29 mouse cellular contexts compared by ENCODE assay signal in genomic region chr16:33908239-33908638, GRCm38 (mm10). TPM values are rescaled to one million over a fixed set of nuclear protein-coding genes. Genes with fewer than 3 reads are reported as not detected.
DNase-seq lines count a peak whose midpoint lies in the region; ATAC-seq and TF ChIP-seq lines count a peak whose summit lies in the region.
"Had no signal": no experiment of that assay in that cellular context is flagged by ENCODE, and none has a peak within 500 bp of the region (broad histone marks: within the 10 kb centered on the region; RNA-seq: fewer than 3 reads in every experiment).

No protein-coding gene starts in this region.

- H3K9ac ChIP-seq in embryonic facial prominence, embryonic 13.5 days = 0 out of 2 replicates have a peak overlapping the region, but pooled peaks have one; percentile 36
- H3K9ac ChIP-seq in midbrain, postnatal 0 days (replicated peaks; ENCODE audit: low read length, poor library complexity, severe bottlenecking) = no peak overlapping the region
- no peak overlapping the region for H3K9ac ChIP-seq in midbrain, embryonic 16.5 days (ENCODE audit: low read depth, low read length)
- no peak overlapping the region for H3K9ac ChIP-seq in liver, embryonic 11.5 days (ENCODE audit: low read depth, low read length)
- H3K9ac ChIP-seq: forebrain, embryonic 13.5 days; heart, embryonic 12.5 days; liver, embryonic 13.5 days had no signal

- H3K27me3 ChIP-seq in embryonic facial prominence, embryonic 13.5 days = no peaks in the 10 kb centered on the region
- H3K27me3 ChIP-seq in embryonic facial prominence, embryonic 10.5 days (replicated peaks; ENCODE audit: low read depth, poor library complexity, severe bottlenecking) = no peaks in the 10 kb centered on the region
- no peaks in the 10 kb centered on the region for H3K27me3 ChIP-seq in midbrain, postnatal 0 days (ENCODE audit: insufficient read depth, low read length)
- H3K27me3 ChIP-seq in midbrain, embryonic 16.5 days (ENCODE audit: control insufficient read depth, insufficient read depth, low read depth, low read length) = no peaks in the 10 kb centered on the region
- no peaks in the 10 kb centered on the region for H3K27me3 ChIP-seq in liver, embryonic 11.5 days (replicated peaks; ENCODE audit: control insufficient read depth, insufficient read depth, low read length)
- H3K27me3 ChIP-seq: forebrain, embryonic 13.5 days; heart, embryonic 12.5 days; liver, embryonic 13.5 days had no signal

- no peak overlapping the region for H3K27ac ChIP-seq in embryonic facial prominence, embryonic 13.5 days
- H3K27ac ChIP-seq in embryonic facial prominence, embryonic 10.5 days (replicated peaks) = no peak overlapping the region
- H3K27ac ChIP-seq in midbrain, postnatal 0 days (ENCODE audit: low read depth, low read length) = no peak overlapping the region
- H3K27ac ChIP-seq in midbrain, embryonic 16.5 days (ENCODE audit: low read length) = no peak overlapping the region
- no peak overlapping the region for H3K27ac ChIP-seq in liver, embryonic 11.5 days (ENCODE audit: low read depth, low read length)
- H3K27ac ChIP-seq: forebrain, embryonic 13.5 days; layer of hippocampus, adult 2 months; liver, embryonic 13.5 days; macrophage had no signal

- DNase-seq in embryonic facial prominence, embryonic 10.5 days (ENCODE audit: low spot score) = no peak
- peak; percentile 25 for DNase-seq in midbrain, postnatal 0 days (ENCODE audit: low spot score)
- peak; percentile 53 for DNase-seq in mesoderm, embryonic 11.5 days (ENCODE audit: low read depth, low spot score)
- peak; percentile 64 for DNase-seq in retina, postnatal 1 day
- DNase-seq in liver, embryonic 11.5 days (ENCODE audit: low spot score) = no peak
- no peak for DNase-seq in gastrocnemius, adult 8-10 months (ENCODE audit: low spot score in 2 of 2)
- DNase-seq: adrenal gland, postnatal 10 days; cerebellum, adult 11 months; cerebellum, adult 9-10 months; cerebellum, postnatal 36 days; gastrocnemius, postnatal 25 days; heart, adult 11 months; heart, postnatal 4 days; kidney, adult 11 months; kidney, postnatal 36 days; layer of hippocampus, postnatal 36 days; left cerebral cortex, postnatal 4 days; liver, embryonic 13.5 days; lung, adult 18-20 months; right cerebral cortex, postnatal 14 days had no signal

- no peak overlapping the region for H3K4me3 ChIP-seq in embryonic facial prominence, embryonic 13.5 days
- no peak overlapping the region for H3K4me3 ChIP-seq in embryonic facial prominence, embryonic 10.5 days
- H3K4me3 ChIP-seq in midbrain, postnatal 0 days (ENCODE audit: low read depth, low read length) = no peak overlapping the region
- no peak overlapping the region for H3K4me3 ChIP-seq in midbrain, embryonic 16.5 days (ENCODE audit: low read depth, low read length)
- no peak overlapping the region for H3K4me3 ChIP-seq in liver, embryonic 11.5 days (ENCODE audit: low read depth, low read length)
- H3K4me3 ChIP-seq: forebrain, embryonic 13.5 days; heart, embryonic 12.5 days; layer of hippocampus, adult 2 months; liver, embryonic 13.5 days had no signal

- no peak overlapping the region for H3K4me2 ChIP-seq in embryonic facial prominence, embryonic 13.5 days
- no peak overlapping the region for H3K4me2 ChIP-seq in midbrain, postnatal 0 days (ENCODE audit: low read depth, low read length, poor library complexity, severe bottlenecking)
- no peak overlapping the region for H3K4me2 ChIP-seq in midbrain, embryonic 16.5 days (ENCODE audit: low read length)
- H3K4me2 ChIP-seq in liver, embryonic 11.5 days = no peak overlapping the region
- H3K4me2 ChIP-seq: forebrain, embryonic 13.5 days; heart, embryonic 12.5 days; liver, embryonic 13.5 days had no signal

- no peak for TF ChIP-seq CTCF in midbrain, postnatal 0 days (IDR thresholded peaks at IDR 0.05)

- H3K36me3 ChIP-seq in embryonic facial prominence, embryonic 13.5 days = peaks cover 27% of the 10 kb centered on the region
- H3K36me3 ChIP-seq in embryonic facial prominence, embryonic 10.5 days (replicated peaks) = peaks cover 57% of the 10 kb centered on the region
- no peaks in the 10 kb centered on the region for H3K36me3 ChIP-seq in midbrain, postnatal 0 days (ENCODE audit: insufficient read depth, low read length)
- H3K36me3 ChIP-seq in midbrain, embryonic 16.5 days (ENCODE audit: control insufficient read depth, insufficient read depth, low read length) = no peaks in the 10 kb centered on the region
- H3K36me3 ChIP-seq in liver, embryonic 11.5 days (ENCODE audit: control insufficient read depth, insufficient read depth, low read length) = no peaks in the 10 kb centered on the region
- H3K36me3 ChIP-seq: G1E had no signal

- peaks cover 45% of the 10 kb centered on the region for H3K4me1 ChIP-seq in embryonic facial prominence, embryonic 13.5 days
- H3K4me1 ChIP-seq in embryonic facial prominence, embryonic 10.5 days = peaks cover 39% of the 10 kb centered on the region
- H3K4me1 ChIP-seq in midbrain, postnatal 0 days (ENCODE audit: insufficient read depth, low read length) = no peaks in the 10 kb centered on the region
- peaks cover 2% of the 10 kb centered on the region; the same call in 1 of the 2 replicates for H3K4me1 ChIP-seq in midbrain, embryonic 16.5 days (ENCODE audit: control insufficient read depth, insufficient read depth, low read length)
- H3K4me1 ChIP-seq in liver, embryonic 11.5 days (replicated peaks; ENCODE audit: control insufficient read depth, insufficient read depth, low read length) = no peaks in the 10 kb centered on the region; the same call in 1 of the 2 replicates
- H3K4me1 ChIP-seq: forebrain, embryonic 13.5 days; liver, embryonic 13.5 days had no signal

- H3K9me3 ChIP-seq in embryonic facial prominence, embryonic 13.5 days = no peaks in the 10 kb centered on the region
- H3K9me3 ChIP-seq in embryonic facial prominence, embryonic 10.5 days = no peaks in the 10 kb centered on the region
- H3K9me3 ChIP-seq in midbrain, postnatal 0 days (ENCODE audit: low read length) = no peaks in the 10 kb centered on the region
- no peaks in the 10 kb centered on the region for H3K9me3 ChIP-seq in midbrain, embryonic 16.5 days (replicated peaks; ENCODE audit: control insufficient read depth, low read length, poor library complexity, severe bottlenecking)
- no peaks in the 10 kb centered on the region for H3K9me3 ChIP-seq in liver, embryonic 11.5 days (ENCODE audit: control insufficient read depth, low read length)
- H3K9me3 ChIP-seq: forebrain, embryonic 13.5 days; G1E; heart, embryonic 12.5 days; liver, embryonic 13.5 days had no signal

- WGBS in embryonic facial prominence, embryonic 13.5 days = 26% methylated on average over 4 of the region's 4 CpGs
- 36% methylated on average over 4 of the region's 4 CpGs for WGBS in embryonic facial prominence, embryonic 10.5 days
- 50% methylated on average over 4 of the region's 4 CpGs for WGBS in midbrain, postnatal 0 days
- WGBS in midbrain, embryonic 16.5 days = 56% methylated on average over 4 of the region's 4 CpGs
- WGBS in liver, embryonic 11.5 days = 77% methylated on average over 4 of the region's 4 CpGs

- no peak for ATAC-seq in embryonic facial prominence, embryonic 13.5 days (ENCODE audit: insufficient number of reproducible peaks, insufficient read depth, low FRiP score, low TSS enrichment, low read depth)
- ATAC-seq in midbrain, postnatal 0 days (ENCODE audit: low FRiP score) = no peak
- ATAC-seq in midbrain, embryonic 16.5 days = no peak
- no peak for ATAC-seq in liver, embryonic 11.5 days (replicated peaks; ENCODE audit: low FRiP score)
- ATAC-seq: forebrain, embryonic 13.5 days; inflammation-experienced regulatory T-cells, adult 6 months; lung, postnatal 0 days had no signal

RNA-seq across cellular contexts. Expression of gene Umps, which starts 58.6 kb away (rescaled TPM):
- 57.4 and 62.5 TPM in 2 replicates for polyA plus RNA-seq in embryonic facial prominence, embryonic 13.5 days (2015; fragmentation: Nextera tagmentation; extraction: Ambion mirVana)
- polyA plus RNA-seq in embryonic facial prominence, embryonic 10.5 days (2016; fragmentation: Nextera tagmentation; extraction: Ambion mirVana) = 105 and 106 TPM in 2 replicates
- total RNA-seq in midbrain, postnatal 0 days (2014; rRNA removed) = 18.4 and 19.8 TPM in 2 replicates
- 22.2 and 22.5 TPM in 2 replicates for polyA plus RNA-seq in midbrain, postnatal 0 days (2015; fragmentation: Nextera tagmentation; extraction: Ambion mirVana)
- polyA plus RNA-seq in midbrain, embryonic 16.5 days (2015; fragmentation: Nextera tagmentation; extraction: Ambion mirVana) = 23.5 and 24.1 TPM in 2 replicates
- 104 and 110 TPM in 2 replicates for polyA plus RNA-seq in liver, embryonic 11.5 days (2014; fragmentation: Nextera tagmentation; extraction: Ambion mirVana)
- total RNA-seq in gastrocnemius, adult 8-10 months (2022) = 1 to 10 TPM; 6.1 to 7.2 (median 6.5) TPM

Comparison
In these comparisons a context has a peak if more than half of its experiments do, and no peak if none do; other contexts are left out.
1. DNase-seq: peak in midbrain, postnatal 0 days (single experiment), mesoderm, embryonic 11.5 days (single experiment) and retina, postnatal 1 day (single experiment); none in embryonic facial prominence, embryonic 10.5 days (single experiment), liver, embryonic 11.5 days (single experiment) and gastrocnemius, adult 8-10 months (0 of 2).